8 mouse cellular contexts compared by ENCODE assay signal in the genomic region with DNA sequence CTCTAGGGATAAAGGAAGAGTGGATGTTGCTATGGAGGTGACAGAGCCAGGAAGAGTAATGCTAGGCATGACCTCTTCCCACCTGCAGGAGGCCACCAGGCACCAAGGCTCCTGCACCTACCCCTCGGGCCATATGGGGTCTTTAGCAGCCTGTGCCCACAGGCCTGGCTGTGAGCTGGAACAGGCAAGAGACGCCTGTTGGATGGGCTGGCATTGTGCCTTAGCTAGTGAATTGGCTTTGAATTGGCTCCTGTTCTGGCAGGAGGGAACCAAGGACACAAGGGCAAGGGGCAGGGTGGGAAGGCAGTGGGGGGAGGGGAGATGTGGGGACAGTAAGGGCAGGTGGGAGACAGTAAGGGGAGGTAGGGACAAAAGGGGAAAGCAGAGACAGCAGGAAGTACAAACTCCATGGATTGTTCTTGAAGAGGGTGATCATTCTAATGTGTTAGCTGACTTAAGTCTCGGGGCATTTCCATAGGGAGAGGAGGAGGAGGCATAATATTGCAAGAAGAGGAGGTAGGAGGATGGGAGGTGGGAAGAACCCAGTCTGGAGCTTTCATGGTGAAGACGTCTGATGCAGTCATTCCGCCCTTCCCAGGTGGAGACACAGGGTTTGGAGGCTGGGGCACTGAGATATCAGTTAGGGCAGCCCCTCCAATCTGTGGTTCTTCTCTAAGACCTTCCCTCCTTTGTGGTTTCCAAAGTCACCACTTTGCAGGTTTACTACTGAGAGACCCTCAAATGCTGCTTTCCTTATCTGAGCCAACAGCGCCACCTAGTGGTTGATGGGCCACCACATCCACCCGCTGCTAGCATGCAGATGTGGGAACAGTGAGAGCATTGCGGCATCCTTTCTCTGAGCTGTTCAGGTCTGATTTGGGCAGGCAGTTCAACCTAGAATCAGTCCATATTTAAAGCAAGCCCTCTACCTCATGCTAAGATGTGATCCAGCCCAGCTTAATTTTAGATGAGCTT.
A peak's percentile ranks its signal among the peaks of the same experiment; 100 is the strongest.
DNase-seq lines count a peak whose midpoint lies in the region; ATAC-seq lines count a peak whose summit lies in the region.

No protein-coding gene starts in this region.

- H3K27ac ChIP-seq in midbrain, embryonic 14.5 days (replicated peaks; ENCODE audit: low read depth, low read length): 0 out of 2 replicates have a peak overlapping the region, but pooled peaks have one; percentile 45

- H3K9ac ChIP-seq in midbrain, embryonic 14.5 days (replicated peaks; ENCODE audit: low read length): no peak overlapping the region

- 27% methylated on average over 8 of the region's 8 CpGs for WGBS in midbrain, embryonic 14.5 days

- H3K4me1 ChIP-seq in midbrain, embryonic 14.5 days (ENCODE audit: control insufficient read depth, insufficient read depth, low read length): no peaks in the 10 kb centered on the region

- no peak overlapping the region for H3K4me3 ChIP-seq in midbrain, embryonic 14.5 days (replicated peaks; ENCODE audit: low read depth, low read length)

- intact Hi-C loops in heart, postnatal 25 days (cut with DNase I): loop anchor here (2.0 kb wide), 1 partner anchor 989 kb away; no protein-coding TSS in a partner anchor
- intact Hi-C loops in left cerebral cortex, postnatal 36 days (cut with DNase I): loop anchor here (5.0 kb wide), 2 partner anchors 239 to 349 kb away; a partner anchor contains a TSS

- H3K4me2 ChIP-seq in midbrain, embryonic 14.5 days (ENCODE audit: low read length): no peak overlapping the region

- peak; percentile 83 for ATAC-seq in midbrain, embryonic 14.5 days (ENCODE audit: low FRiP score, low TSS enrichment)

- no peaks in the 10 kb centered on the region for H3K9me3 ChIP-seq in midbrain, embryonic 14.5 days (ENCODE audit: control insufficient read depth, low read length)

- peak; percentile 28 to 80 for DNase-seq in heart, adult 18-20 months
- DNase-seq in heart, postnatal 25 days (ENCODE audit: low spot score): no peak
- peak; percentile 80 for DNase-seq in cerebellum, adult 9-10 months
- peak; percentile 77 to 87 for DNase-seq in frontal cortex, postnatal 10 days (ENCODE audit: low spot score in 2 of 2)
- peak; percentile 63 for DNase-seq in kidney, adult 18-20 months
- DNase-seq in left cerebral cortex, postnatal 36 days (ENCODE audit: low spot score in 2 of 2): peak; percentile 85 to 88
- peak; percentile 97 for DNase-seq in midbrain, embryonic 14.5 days
- peak; percentile 36 to 78 for DNase-seq in spleen, postnatal 10 days (ENCODE audit: low spot score in 2 of 2)

- peaks cover 52% of the 10 kb centered on the region for H3K36me3 ChIP-seq in midbrain, embryonic 14.5 days (ENCODE audit: control insufficient read depth, insufficient read depth, low read length)

- no peaks in the 10 kb centered on the region for H3K27me3 ChIP-seq in midbrain, embryonic 14.5 days (ENCODE audit: control insufficient read depth, insufficient read depth, low read length)
